Mouse (Mus musculus) heart, adult 2 months (tissue): ENCODE data around the gene Myl6b. TPM values are rescaled to one million over a fixed set of nuclear protein-coding genes. Genes with fewer than 3 reads are reported as not detected.
A peak's percentile ranks its signal among the peaks of the same experiment; 100 is the strongest.

Experiments used
- DNase-seq, 2 experiments: peaks; one replicate each; pipeline ENCODE4 v3.0.0; 2021
- H3K27ac ChIP-seq: fragments of 200-600 bp; 2 replicates; pipeline ENCODE4 v1.8.1; 2022
- H3K27me3 ChIP-seq: fragments of 200-500 bp; 2 replicates; pipeline ENCODE4 v1.6.1; 2012; ENCODE audit warnings: mild to moderate bottlenecking, low read length, inconsistent platforms, mixed read lengths; ENCODE audit not compliant: control insufficient read depth, insufficient read depth
- H3K36me3 ChIP-seq: fragments of 200-500 bp; 2 replicates; pipeline ENCODE4 v1.6.1; 2012; ENCODE audit warnings: low read length, inconsistent platforms; ENCODE audit not compliant: control insufficient read depth, insufficient read depth
- H3K4me1 ChIP-seq: fragments of 200-500 bp; 2 replicates; pipeline ENCODE4 v1.6.1; 2011; ENCODE audit warnings: low read length; ENCODE audit not compliant: control insufficient read depth, insufficient read depth
- H3K4me3 ChIP-seq: fragments of 200-600 bp; 2 replicates; pipeline ENCODE4 v1.8.1; 2022
- H3K79me2 ChIP-seq: fragments of 200-500 bp; replicated peaks from 2 replicates; pipeline ENCODE4 v1.6.1; 2012; ENCODE audit warnings: mild to moderate bottlenecking, inconsistent platforms, low read length, moderate library complexity, mixed read lengths; ENCODE audit not compliant: control insufficient read depth, insufficient read depth
- H3K9ac ChIP-seq: fragments of 200-500 bp; 2 replicates; pipeline ENCODE4 v1.6.1; 2012; ENCODE audit warnings: low read depth, mild to moderate bottlenecking, control low read depth, inconsistent platforms, low read length, mixed read lengths
- CTCF ChIP-seq: fragments of 200-600 bp; IDR thresholded peaks from 2 replicates; pipeline ENCODE4 v1.8.1; 2022; ENCODE audit warnings: antibody characterized with exemption, mild to moderate bottlenecking, moderate library complexity
- EP300 ChIP-seq: fragments of 200-500 bp; IDR thresholded peaks from 2 replicates; pipeline ENCODE4 v1.6.1; 2011; ENCODE audit warnings: low read depth, low read length, control low read depth; ENCODE audit not compliant: insufficient read depth
- POLR2A ChIP-seq: fragments of 200-500 bp; IDR thresholded peaks from 2 replicates; pipeline ENCODE4 v1.6.1; 2011; ENCODE audit warnings: mild to moderate bottlenecking, low read depth, low read length, control low read depth; ENCODE audit not compliant: insufficient read depth
- WGBS: fragments of 180-500 bp; shearing (Covaris S2); methylation state at CpG from one replicate; pipeline ENCODE4 v1.1.7; 2018; 5-methylcytosine and 5-hydroxymethylcytosine counted together
- intact Hi-C: fragments of 180-260 bp; cut with DNase I; formaldehyde crosslinking; loops from one replicate; pipeline ENCODE4 v1.15.1; 2025
- polyA plus RNA-seq: library from polyadenylated mRNA; depleted of rRNA; stranded (reverse); fragments of >200 nt; gene quantifications from 2 replicates; pipeline ENCODE4 v1.2.3, GENCODE M21; 2012
- total RNA-seq, 2 experiments: library from RNA; stranded (reverse); gene quantifications; 2 replicates each; pipeline ENCODE4 v1.2.3; 2021

The Myl6b gene
- total and polyA plus RNA-seq, 3 experiments: 2.9 to 3.8 (median 3.5) TPM

DNA sequence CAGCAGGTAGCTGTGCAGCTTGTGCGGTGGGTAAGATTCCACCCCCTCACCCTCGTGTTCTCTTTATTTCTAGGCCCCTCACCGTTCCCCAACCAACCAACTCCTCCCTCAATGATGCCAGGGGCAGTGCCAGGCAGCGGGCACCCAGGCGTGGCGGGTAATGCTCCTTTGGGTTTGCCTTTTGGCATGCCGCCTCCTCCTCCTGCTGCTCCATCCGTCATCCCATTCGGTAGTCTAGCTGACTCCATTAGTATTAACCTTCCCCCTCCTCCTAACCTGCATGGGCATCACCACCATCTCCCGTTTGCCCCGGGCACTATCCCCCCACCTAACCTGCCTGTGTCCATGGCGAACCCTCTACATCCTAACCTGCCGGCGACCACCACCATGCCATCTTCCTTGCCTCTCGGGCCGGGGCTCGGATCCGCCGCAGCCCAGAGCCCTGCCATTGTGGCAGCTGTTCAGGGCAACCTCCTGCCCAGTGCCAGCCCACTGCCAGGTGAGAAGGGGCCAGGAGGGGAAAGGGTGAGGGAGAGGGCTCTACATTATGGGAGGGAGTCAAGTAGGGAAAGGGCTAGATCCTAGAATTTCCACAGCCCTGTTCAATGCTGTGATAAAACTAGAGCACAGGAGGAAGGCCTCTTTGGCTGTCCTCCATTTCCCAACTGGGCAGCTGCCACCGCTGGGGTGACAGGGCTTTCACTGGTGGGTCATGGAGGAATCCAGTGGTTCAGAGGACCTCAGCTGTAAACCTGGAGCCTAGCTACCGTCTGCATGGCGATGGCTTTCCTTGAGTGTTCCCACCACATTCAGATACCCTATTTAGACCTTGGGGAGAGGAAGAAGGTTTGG is 10.4 kb downstream of the Myl6b start:
- Histone ChIP-seq H3K27me3 (no peaks in the 10 kb centered on the region), H3K79me2 (no peaks in the 10 kb centered on the region; the same call in 1 of the 2 replicates), H3K9ac (no peak overlapping the region), H3K36me3 (peaks cover 11% of the 10 kb centered on the region), H3K4me3 (no peak overlapping the region), H3K4me1 (peaks cover 12% of the 10 kb centered on the region), H3K27ac (no peak overlapping the region; the same call in 1 of the 2 replicates)
- TF ChIP-seq EP300: no peak
- TF ChIP-seq POLR2A: no peak
- no peak for TF ChIP-seq CTCF
- DNase-seq: no peak
- 85% methylated on average over 22 of the region's 22 CpGs for WGBS
- intact Hi-C loops: no loop called here

DNA sequence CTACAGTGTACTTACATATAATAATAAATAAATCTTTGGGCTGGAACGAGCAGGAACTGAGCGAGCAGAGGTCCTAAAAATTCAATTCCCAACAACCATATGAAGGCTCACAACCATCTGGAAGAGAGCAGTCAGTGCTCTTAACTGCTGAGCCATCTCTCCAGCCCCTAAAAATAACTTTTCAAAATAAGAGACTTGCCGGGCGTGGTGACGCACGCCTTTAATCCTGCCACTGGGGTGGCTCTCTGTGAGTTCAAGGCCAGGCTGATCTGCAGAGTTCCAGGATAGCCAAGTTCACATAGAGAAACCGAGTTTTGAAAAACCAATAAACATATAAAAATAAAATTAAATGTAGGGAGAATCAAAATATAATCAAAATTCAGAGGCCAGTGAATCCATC is 12.1 kb downstream of the Myl6b start:
- H3K9ac ChIP-seq: no peak overlapping the region
- no peaks in the 10 kb centered on the region for H3K27me3 ChIP-seq
- TF ChIP-seq POLR2A (no peak), CTCF (no peak), EP300 (no peak)
- 68% methylated on average over 7 of the region's 7 CpGs for WGBS
- intact Hi-C loops: no loop called here
- peaks cover 11% of the 10 kb centered on the region for H3K36me3 ChIP-seq
- no peak for DNase-seq
- no peak overlapping the region for H3K27ac ChIP-seq
- no peaks in the 10 kb centered on the region; the same call in 1 of the 2 replicates for H3K79me2 ChIP-seq
- peaks cover 5% of the 10 kb centered on the region for H3K4me1 ChIP-seq
- no peak overlapping the region for H3K4me3 ChIP-seq

DNA sequence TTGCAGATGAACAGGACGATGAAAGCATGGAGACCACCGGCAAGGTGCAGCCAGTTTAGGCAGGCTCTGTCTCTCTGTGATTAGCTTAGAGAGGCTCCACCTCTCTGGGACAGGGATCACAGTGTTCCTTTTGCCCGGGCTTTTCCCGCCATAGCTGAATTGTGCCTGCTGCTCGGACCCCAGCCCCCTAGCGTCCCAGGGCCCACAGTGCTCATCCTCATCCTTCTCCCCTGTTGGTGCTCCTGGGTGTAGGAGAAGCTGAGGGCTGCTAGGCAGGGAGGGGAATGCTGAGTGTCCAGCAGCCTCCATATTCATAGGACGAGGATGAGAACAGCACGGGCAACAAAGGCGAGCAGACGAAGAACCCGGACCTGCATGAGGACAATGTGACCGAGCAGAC is 24.1 kb downstream of the Myl6b start:
- H3K79me2 ChIP-seq: 0 out of 2 replicates have a peak, but pooled peaks cover 2% of the 10 kb centered on the region
- TF ChIP-seq CTCF (no peak), POLR2A (no peak), EP300 (no peak)
- 87% methylated on average over 12 of the region's 12 CpGs for WGBS

GRCm38 (mm10) chr10:128460270-128460630 is 38.2 kb downstream of the Myl6b start:
- Histone ChIP-seq H3K27ac (peak overlapping the region; percentile 84; the same call in 1 of the 2 replicates), H3K36me3 (peaks cover 5% of the 10 kb centered on the region), H3K9ac (peak overlapping the region; percentile 26; the same call in 1 of the 2 replicates), H3K4me1 (peaks cover 3% of the 10 kb centered on the region), H3K27me3 (no peaks in the 10 kb centered on the region), H3K79me2 (no peaks in the 10 kb centered on the region), H3K4me3 (peak overlapping the region; percentile 60)
- TF ChIP-seq CTCF (no peak), EP300 (no peak), POLR2A (no peak)
- no peak for DNase-seq
- WGBS: 17% methylated on average over 5 of the region's 5 CpGs
- intact Hi-C loops: loop anchor here (2.0 kb wide), 1 partner anchor 33 kb away; no protein-coding TSS in a partner anchor

More for the DNA sequence above, 24.1 kb downstream of the Myl6b start:
- Histone ChIP-seq H3K4me3 (no peak overlapping the region), H3K27ac (no peak overlapping the region), H3K9ac (no peak overlapping the region), H3K27me3 (no peaks in the 10 kb centered on the region), H3K36me3 (no peaks in the 10 kb centered on the region), H3K4me1 (no peaks in the 10 kb centered on the region)
- intact Hi-C loops: no loop called here
- no peak for DNase-seq

- H3K27ac ChIP-seq: peak overlapping the region; percentile 92
- DNase-seq: no peak
- peak overlapping the region; percentile 65 for H3K4me3 ChIP-seq
- TF ChIP-seq EP300 (no peak), CTCF (no peak), POLR2A (no peak)
- H3K4me1 ChIP-seq: peaks cover 5% of the 10 kb centered on the region
- H3K27me3 ChIP-seq: no peaks in the 10 kb centered on the region
- WGBS: 1% methylated on average over 34 of the region's 67 CpGs
- H3K9ac ChIP-seq: peak overlapping the region; percentile 97
- H3K79me2 ChIP-seq: no peaks in the 10 kb centered on the region
- peaks cover 2% of the 10 kb centered on the region for H3K36me3 ChIP-seq
- intact Hi-C loops: loop anchor here (1.0 to 5.0 kb wide), 4 partner anchors 33 to 97 kb away; partner anchors contain the start of gene Ankrd52
Observed at GRCm38 (mm10) chr10:128459409-128460269, 38.8 kb downstream of the Myl6b start.
